Comparison of ENCODE assay signal across 16 mouse cellular contexts in the genomic region with DNA sequence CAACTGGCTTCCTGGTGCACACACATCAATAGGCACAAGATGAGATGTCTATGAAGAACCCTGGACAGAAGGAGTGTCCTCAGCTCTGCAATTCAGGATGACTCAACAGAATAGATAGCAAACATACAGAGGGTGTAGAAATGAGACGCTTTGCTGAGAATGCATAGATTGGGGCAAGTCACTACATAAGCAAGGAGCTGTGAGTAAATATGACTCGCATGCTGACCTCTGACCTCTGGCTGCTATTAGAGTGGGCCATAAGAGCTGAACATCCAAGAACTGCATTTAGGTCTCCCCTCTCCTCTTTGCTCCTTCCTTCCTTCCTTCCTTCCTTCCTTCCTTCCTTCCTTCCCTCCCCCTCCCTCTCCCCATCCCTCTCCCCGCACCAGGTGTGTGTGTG.
"Had no signal": no experiment of that assay in that cellular context is flagged by ENCODE, and none has a peak within 500 bp of the region (broad histone marks: within the 10 kb centered on the region; RNA-seq: fewer than 3 reads in every experiment).

No protein-coding gene starts in this region.

- DNase-seq: heart, postnatal 10 days; heart, postnatal 14 days; heart, postnatal 36 days; heart, postnatal 4 days; kidney, adult 11 months; kidney, adult 18-20 months; kidney, adult 2 months; kidney, adult 8-10 months; kidney, adult 9 months; kidney, postnatal 10 days; kidney, postnatal 14 days; kidney, postnatal 25 days; kidney, postnatal 36 days; kidney, postnatal 4 days; layer of hippocampus, adult 9-11 months; layer of hippocampus, postnatal 36 days had no signal
